21 mouse cellular contexts compared by ENCODE assay signal in the genomic region with DNA sequence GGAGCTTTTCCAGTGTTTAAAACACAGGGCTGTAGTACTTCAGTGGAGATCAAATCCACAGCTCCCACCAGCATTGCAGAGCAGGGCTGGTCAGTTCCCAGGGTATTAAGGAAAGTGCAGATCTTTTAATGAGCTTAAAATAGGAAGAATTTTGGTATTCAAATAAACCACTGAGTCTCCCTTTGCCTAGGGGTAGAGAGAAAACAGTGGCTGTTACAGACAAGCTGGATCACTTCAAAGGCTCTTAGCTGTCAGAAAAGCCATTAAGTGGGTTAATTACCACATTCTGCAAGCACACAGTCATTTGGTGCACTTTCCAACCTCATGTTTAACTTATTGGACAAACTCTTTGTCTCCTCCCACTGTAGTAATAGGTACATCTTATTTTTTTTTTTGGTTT.
"Had no signal": no experiment of that assay in that cellular context is flagged by ENCODE, and none has a peak within 500 bp of the region (broad histone marks: within the 10 kb centered on the region; RNA-seq: fewer than 3 reads in every experiment).

No protein-coding gene starts in this region.

- H3K27ac ChIP-seq: layer of hippocampus, adult 2 months; limb, embryonic 10.5 days; limb, embryonic 13.5 days; liver, embryonic 13.5 days; midbrain, embryonic 15.5 days; neural tube, embryonic 13.5 days; stomach, postnatal 0 days had no signal

- H3K4me2 ChIP-seq: limb, embryonic 13.5 days; liver, embryonic 13.5 days; midbrain, embryonic 11.5 days; midbrain, embryonic 15.5 days; neural tube, embryonic 13.5 days had no signal

- ATAC-seq: midbrain, embryonic 15.5 days had no signal

- H3K27me3 ChIP-seq: limb, embryonic 13.5 days; liver, embryonic 13.5 days; midbrain, embryonic 15.5 days; neural tube, embryonic 13.5 days had no signal

- H3K4me3 ChIP-seq: layer of hippocampus, adult 2 months; limb, embryonic 10.5 days; limb, embryonic 13.5 days; liver, embryonic 13.5 days; midbrain, embryonic 15.5 days; myocyte; neural tube, embryonic 13.5 days had no signal

- DNase-seq: kidney, postnatal 10 days; layer of hippocampus, adult 9-11 months; liver; liver, embryonic 13.5 days; lung, adult 2 months; lung, postnatal 14 days; lung, postnatal 4 days; right cerebral cortex, adult 18-20 months; right cerebral cortex, postnatal 14 days; right cerebral cortex, postnatal 4 days; thymus, adult 2 months; thymus, postnatal 14 days; thymus, postnatal 4 days had no signal

- H3K9ac ChIP-seq: limb, embryonic 13.5 days; liver, embryonic 13.5 days; midbrain, embryonic 15.5 days; neural tube, embryonic 13.5 days had no signal

- H3K36me3 ChIP-seq: limb, embryonic 10.5 days; limb, embryonic 13.5 days; liver, embryonic 13.5 days; midbrain, embryonic 15.5 days; neural tube, embryonic 13.5 days had no signal

- H3K9me3 ChIP-seq: limb, embryonic 10.5 days; limb, embryonic 13.5 days; liver, embryonic 13.5 days; midbrain, embryonic 15.5 days; neural tube, embryonic 13.5 days had no signal

- H3K4me1 ChIP-seq: limb, embryonic 10.5 days; limb, embryonic 13.5 days; liver, embryonic 13.5 days; neural tube, embryonic 13.5 days had no signal
